Mouse (Mus musculus) megakaryocyte, embryonic 14.5 days (primary cell): ENCODE data around the gene Lamc3.

Source experiments
- FLI1 ChIP-seq: IDR thresholded peaks from 2 replicates; pipeline ENCODE4 v1.6.1; 2012; ENCODE audit warnings: low read length, inconsistent platforms, mixed read lengths
- GATA1 ChIP-seq: IDR thresholded peaks from 3 replicates; pipeline ENCODE4 v1.6.1; 2012; ENCODE audit warnings: mixed read lengths, low read length, inconsistent platforms, borderline replicate concordance

DNA sequence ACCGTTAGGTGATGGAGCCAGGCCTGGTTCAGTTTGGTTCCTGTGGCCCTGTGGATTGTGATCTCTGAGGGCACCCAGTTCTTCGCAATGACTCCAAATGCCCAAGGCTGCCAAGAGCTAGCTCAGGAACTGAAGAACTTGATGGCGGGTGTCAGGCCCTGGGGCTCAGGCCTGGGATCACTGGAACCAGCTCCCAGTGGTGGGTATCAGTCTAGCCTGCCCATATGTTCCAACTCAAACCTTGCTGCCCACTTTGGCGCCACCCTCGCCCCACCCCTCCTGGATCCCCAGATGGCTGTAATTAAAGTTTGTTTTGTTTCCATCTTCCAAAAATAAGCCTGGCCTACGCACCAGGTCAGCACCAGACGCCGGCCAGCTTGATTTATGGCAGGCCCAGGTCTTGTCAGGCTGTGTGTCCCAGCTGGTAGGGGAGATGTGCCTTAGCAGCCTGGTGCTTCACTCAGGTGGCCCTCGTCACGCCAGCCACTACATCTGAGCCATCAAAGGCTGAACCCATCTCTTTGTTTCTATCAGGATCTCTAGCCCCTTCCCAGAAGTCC is 6.1 kb downstream of the Lamc3 start:
- no peak for TF ChIP-seq GATA1
- no peak for TF ChIP-seq FLI1
